Mouse (Mus musculus): ENCODE measurements at regions not wholly inside any gene's neighbourhood (a gene's known extent, or its start where the extent isn't known, plus 50 kb on each side); places are given as distances from the start of the nearest gene placed in this dataset.
"Not testable (repeated sequence)": the region's sequence is repeated elsewhere in the genome, so short reads cannot be mapped to it uniquely, and the experiment has no call there.

DNA sequence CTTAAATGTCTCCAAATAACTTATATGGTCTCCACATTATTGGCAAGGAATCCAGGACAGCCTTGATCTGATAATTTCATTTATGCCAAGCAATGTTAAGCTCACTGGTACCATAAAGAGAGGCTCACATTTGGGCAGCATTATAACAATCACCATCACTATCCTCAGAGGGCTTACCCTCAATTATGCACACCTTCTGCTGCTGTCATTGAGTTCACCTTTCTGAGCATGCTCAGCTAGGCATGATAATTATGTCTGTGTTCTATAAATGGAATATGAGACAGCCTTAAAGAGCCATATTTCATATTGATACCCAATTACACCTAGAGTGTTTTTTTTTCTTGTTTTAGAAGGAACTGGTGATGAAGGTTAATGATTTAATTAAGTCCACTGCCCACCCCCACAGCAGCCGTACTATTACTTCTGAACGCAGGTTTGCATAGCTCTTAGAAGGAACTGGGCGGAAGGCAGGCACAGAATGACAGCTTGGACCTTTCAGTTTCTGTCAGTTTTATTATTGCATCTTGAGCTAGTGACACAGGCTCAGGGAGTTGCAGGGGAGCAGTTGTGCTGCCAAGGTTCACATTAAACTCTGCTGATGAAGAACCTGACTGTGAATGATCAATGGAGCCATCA is 424.0 kb upstream of the Sphkap start:
- Histone ChIP-seq H3K4me1 (no peaks in the 10 kb centered on the region), H3K9me3 (no peaks in the 10 kb centered on the region), H3K36me3 (no peaks in the 10 kb centered on the region), H3K27me3 (replicated peaks) (no peaks in the 10 kb centered on the region), H3K4me3 (no peak overlapping the region), H3K27ac (replicated peaks) (no peak overlapping the region), H3K9ac (no peak overlapping the region), H3K4me2 (no peak overlapping the region)
- WGBS, result 90% methylated on average over 3 of the region's 3 CpGs
- no peak for ATAC-seq (ENCODE audit: extremely low read depth, insufficient number of reproducible peaks, low FRiP score, low TSS enrichment)

DNA sequence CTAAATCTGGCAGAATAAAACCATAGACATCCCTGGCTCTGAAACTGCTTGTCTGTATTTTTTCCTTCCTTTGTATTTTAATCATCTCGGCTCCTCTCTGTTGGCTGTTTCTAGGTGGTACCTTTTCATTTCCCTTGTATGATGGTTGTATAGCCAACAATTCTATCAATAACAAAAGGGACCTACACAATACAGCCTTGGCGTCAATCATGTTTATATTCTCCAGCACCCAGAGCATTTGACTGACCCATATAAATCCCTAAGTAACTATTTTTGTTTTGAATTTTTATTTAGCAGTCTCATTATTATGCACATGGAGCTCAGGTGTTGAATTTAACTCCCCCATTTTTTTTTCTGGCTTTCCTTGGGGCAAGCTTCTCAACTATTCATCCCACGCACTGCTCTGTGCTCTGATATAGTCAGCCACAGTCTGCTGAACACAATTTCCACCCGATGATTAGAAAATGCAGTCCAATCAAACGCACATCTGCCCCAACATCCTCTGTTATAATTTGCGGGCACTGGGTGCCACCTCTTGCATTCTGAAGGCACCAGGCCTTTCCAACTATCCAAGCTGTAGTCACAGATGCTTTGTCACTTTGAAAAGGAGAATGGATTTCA is 422.1 kb upstream of the Sphkap start:
- WGBS, result 66% methylated on average over 6 of the region's 6 CpGs
- H3K27ac ChIP-seq (replicated peaks), result no peak overlapping the region
- no peaks in the 10 kb centered on the region for H3K36me3 ChIP-seq
- H3K4me3 ChIP-seq, result no peak overlapping the region
- H3K27me3 ChIP-seq (replicated peaks), result no peaks in the 10 kb centered on the region
- H3K9me3 ChIP-seq, result no peaks in the 10 kb centered on the region
- no peak overlapping the region for H3K4me2 ChIP-seq
- no peak for ATAC-seq (ENCODE audit: extremely low read depth, insufficient number of reproducible peaks, low FRiP score, low TSS enrichment)
- no peaks in the 10 kb centered on the region for H3K4me1 ChIP-seq
- no peak overlapping the region for H3K9ac ChIP-seq

DNA sequence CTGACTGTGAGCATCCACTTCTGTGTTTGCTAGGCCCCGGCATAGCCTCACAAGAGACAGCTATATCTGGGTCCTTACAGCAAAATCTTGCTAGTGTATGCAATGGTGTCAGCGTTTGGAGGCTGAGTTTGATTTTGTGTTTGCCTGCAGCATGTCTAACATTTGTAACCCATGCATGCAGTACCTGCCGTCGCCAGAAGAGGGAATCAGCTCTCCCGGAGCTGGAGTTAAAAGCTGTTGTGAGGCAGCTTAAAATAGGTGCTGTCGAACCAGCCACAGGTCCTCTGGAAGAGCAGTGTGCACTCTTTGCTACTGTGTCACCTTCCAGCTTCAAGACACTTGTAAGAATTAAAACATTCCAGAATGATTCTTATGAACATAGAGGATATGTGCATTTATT is 403.2 kb upstream of the Sphkap start:
- not testable (repeated sequence) for H3K9me3 ChIP-seq; H3K4me3 ChIP-seq; ATAC-seq (ENCODE audit: extremely low read depth, insufficient number of reproducible peaks, low FRiP score, low TSS enrichment); H3K27me3 ChIP-seq (replicated peaks); H3K36me3 ChIP-seq; H3K27ac ChIP-seq (replicated peaks); H3K4me1 ChIP-seq; H3K4me2 ChIP-seq; H3K9ac ChIP-seq
- 36% methylated on average over 6 of the region's 6 CpGs for WGBS

DNA sequence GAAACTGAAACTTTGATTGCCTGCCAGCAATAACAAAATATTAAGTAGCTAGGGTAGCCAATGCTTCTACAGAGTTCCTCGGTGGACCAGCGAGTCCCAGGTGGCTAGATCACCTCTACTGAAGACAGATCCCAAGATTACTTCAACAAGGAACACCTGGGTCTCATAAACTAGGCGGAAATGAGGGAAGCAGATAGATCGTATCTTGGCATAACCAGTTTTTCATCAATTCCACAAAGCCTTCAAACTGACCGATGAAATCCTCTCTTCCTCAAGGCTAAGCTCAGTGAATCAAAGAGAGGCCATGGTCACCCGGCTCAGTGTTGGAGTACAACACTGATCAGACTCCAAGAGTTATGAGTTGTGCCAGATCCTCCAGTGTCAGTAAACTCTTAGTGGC is 400.4 kb upstream of the Sphkap start:
- no peak overlapping the region for H3K4me2 ChIP-seq
- no peaks in the 10 kb centered on the region for H3K4me1 ChIP-seq
- 73% methylated on average over 6 of the region's 6 CpGs for WGBS
- no peaks in the 10 kb centered on the region for H3K27me3 ChIP-seq (replicated peaks)
- H3K4me3 ChIP-seq, result no peak overlapping the region
- no peaks in the 10 kb centered on the region for H3K36me3 ChIP-seq
- no peaks in the 10 kb centered on the region for H3K9me3 ChIP-seq
- no peak overlapping the region for H3K27ac ChIP-seq (replicated peaks)
- H3K9ac ChIP-seq, result no peak overlapping the region
- ATAC-seq (ENCODE audit: extremely low read depth, insufficient number of reproducible peaks, low FRiP score, low TSS enrichment), result no peak

DNA sequence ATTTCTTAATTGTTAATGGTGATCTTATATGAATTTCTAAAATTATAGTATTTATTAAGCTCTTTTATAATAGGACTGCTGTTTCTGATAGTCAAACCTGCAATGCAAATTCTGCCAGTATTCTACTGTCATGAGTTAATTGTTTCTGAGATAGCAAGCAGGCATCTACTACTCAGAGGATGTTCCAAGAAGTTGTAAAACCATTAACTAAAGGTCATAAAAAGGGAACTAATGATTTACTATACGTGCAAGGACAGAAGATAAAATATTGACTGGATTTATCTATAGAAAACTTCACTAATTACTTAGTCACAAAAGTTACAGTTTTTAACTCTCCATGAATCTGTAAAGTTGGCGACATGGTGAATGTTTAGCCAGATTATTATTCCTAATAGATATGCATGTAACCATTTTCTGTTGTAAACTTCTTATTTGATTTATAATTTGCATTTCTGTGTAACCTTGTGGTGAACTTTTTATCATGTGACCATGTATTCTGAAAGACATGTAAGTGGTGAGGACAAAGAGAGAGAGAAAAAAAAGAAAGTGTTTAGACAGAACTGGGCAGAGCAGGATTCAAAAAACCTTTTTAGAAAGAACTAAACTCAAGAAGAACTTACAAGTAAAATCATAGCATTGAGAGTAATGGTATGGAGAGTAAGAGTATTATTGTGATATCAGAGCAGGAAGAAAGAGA is 395.5 kb upstream of the Sphkap start:
- ATAC-seq (ENCODE audit: extremely low read depth, insufficient number of reproducible peaks, low FRiP score, low TSS enrichment), result no peak
- H3K27ac ChIP-seq (replicated peaks), result no peak overlapping the region
- WGBS, result 73% methylated on average over 2 of the region's 2 CpGs
- no peak overlapping the region for H3K4me3 ChIP-seq
- H3K36me3 ChIP-seq, result no peaks in the 10 kb centered on the region
- H3K9ac ChIP-seq, result no peak overlapping the region
- no peak overlapping the region for H3K4me2 ChIP-seq
- no peaks in the 10 kb centered on the region for H3K27me3 ChIP-seq (replicated peaks)
- no peaks in the 10 kb centered on the region for H3K9me3 ChIP-seq
- H3K4me1 ChIP-seq, result no peaks in the 10 kb centered on the region

DNA sequence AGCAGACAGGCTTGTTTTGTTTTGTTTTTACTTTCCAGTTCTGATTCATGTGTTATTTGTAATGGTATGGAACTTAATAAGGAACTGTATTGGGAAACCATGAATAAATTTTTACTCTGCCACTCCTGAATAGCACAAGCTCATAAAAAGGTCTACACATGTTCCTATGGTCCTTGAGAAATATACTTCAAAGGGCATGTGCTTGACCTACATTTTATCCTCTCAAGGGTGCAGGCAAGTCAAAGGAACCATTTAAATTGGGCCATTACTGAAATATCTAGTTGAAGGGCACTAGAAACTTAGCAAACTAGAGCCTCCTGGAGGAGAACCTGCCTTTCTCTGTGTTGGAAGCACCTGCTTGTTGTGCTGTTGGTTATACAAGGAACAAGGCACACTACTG is 393.8 kb upstream of the Sphkap start:
- Histone ChIP-seq H3K27ac (replicated peaks) (no peak overlapping the region), H3K4me1 (no peaks in the 10 kb centered on the region), H3K27me3 (replicated peaks) (no peaks in the 10 kb centered on the region), H3K4me2 (no peak overlapping the region), H3K9ac (no peak overlapping the region), H3K4me3 (no peak overlapping the region), H3K9me3 (no peaks in the 10 kb centered on the region), H3K36me3 (no peaks in the 10 kb centered on the region)
- no peak for ATAC-seq (ENCODE audit: extremely low read depth, insufficient number of reproducible peaks, low FRiP score, low TSS enrichment)

DNA sequence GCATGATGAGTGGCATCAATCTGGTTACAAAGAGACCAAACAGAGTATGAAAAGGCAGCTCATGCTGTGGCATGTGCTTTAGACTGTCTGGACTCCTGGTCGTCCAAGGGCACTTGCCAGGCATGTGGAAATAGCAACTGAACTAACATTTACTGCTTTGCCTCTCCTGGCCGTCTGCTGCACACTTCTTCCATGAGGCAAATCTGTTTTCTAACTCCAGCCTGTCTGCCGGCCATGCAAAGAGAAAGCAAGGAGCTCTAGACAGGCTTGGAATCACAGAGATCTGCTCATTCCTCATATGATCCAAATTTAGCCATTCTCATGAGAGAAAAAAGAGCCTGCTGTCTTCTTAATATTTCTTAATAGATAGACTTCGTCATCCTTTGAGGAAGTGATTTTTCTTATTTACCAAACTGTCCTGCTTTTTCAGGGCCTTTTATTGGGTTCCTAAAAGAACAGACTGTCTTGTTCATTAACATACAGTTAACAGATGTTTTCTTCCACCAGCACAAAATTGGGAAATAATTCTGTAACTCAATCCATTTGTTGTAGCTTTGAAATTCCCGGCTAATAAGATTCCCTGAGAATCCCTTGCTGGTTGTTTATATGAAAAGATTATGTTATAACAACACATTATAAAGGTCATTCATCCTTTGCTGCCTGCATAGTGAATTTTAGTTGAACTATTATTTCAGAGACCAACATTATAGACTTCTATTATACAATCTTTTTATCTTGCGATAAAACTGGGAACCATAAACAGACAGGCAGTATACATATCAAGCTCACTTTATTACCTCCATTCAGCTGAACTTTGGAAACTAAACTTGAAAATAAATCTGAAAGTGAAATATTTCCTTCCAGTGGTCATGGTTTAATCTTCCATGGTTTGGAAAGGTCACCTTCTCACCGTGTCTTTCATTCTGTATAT is 389.2 kb upstream of the Sphkap start:
- ATAC-seq (ENCODE audit: extremely low read depth, insufficient number of reproducible peaks, low FRiP score, low TSS enrichment), result no peak
- no peaks in the 10 kb centered on the region for H3K9me3 ChIP-seq
- H3K27me3 ChIP-seq (replicated peaks), result no peaks in the 10 kb centered on the region
- H3K9ac ChIP-seq, result no peak overlapping the region
- no peak overlapping the region for H3K27ac ChIP-seq (replicated peaks)
- H3K4me3 ChIP-seq, result no peak overlapping the region
- no peak overlapping the region for H3K4me2 ChIP-seq
- no peaks in the 10 kb centered on the region for H3K36me3 ChIP-seq
- no peaks in the 10 kb centered on the region for H3K4me1 ChIP-seq
- 65% methylated on average over 7 of the region's 7 CpGs for WGBS

DNA sequence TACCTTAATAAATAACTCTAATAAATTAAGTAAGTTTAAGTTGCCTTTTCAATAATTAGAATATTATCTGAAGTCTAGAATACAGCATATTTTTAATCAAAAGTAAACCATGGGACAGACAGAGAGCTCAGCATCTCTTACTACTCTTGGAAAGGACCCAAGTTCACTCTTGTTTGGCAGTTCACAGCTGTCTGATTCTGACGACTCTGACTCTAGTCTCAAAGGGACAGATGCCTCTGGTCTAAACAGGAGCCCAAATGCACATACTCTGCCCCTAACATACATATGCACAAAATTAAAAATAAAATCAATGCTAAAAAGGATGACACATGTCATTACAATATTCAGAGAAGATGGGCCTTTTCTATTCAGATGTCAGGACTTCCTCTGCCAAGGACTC is 369.2 kb upstream of the Sphkap start:
- no peak overlapping the region for H3K27ac ChIP-seq (replicated peaks)
- H3K36me3 ChIP-seq, result no peaks in the 10 kb centered on the region
- no peaks in the 10 kb centered on the region for H3K9me3 ChIP-seq
- no peak for ATAC-seq (ENCODE audit: extremely low read depth, insufficient number of reproducible peaks, low FRiP score, low TSS enrichment)
- 43% methylated on average over 1 of the region's 1 CpGs for WGBS
- no peak overlapping the region for H3K9ac ChIP-seq
- H3K4me3 ChIP-seq, result no peak overlapping the region
- no peaks in the 10 kb centered on the region for H3K27me3 ChIP-seq (replicated peaks)
- H3K4me2 ChIP-seq, result no peak overlapping the region
- no peaks in the 10 kb centered on the region for H3K4me1 ChIP-seq

DNA sequence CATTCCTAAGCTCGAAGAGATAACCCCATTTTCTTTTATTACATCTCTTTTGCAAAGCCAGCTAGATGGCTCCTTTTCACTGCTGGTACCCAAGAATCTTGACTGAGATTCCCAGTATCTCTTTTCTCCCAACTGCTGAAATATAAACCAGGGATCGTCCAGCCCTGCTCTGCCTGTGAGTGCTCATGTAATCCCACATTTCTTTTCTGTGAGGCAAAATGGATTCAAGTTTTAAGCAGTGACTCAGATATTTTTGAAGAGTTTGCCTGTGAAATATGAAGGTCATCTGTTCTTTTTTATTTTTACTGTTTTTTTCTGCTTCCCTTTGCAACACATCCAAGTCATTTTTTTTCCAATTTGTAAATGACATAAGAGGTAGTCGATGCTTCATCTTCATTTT is 363.2 kb upstream of the Sphkap start:
- Histone ChIP-seq H3K4me3 (no peak overlapping the region), H3K4me2 (no peak overlapping the region), H3K9ac (no peak overlapping the region), H3K27me3 (replicated peaks) (no peaks in the 10 kb centered on the region), H3K9me3 (no peaks in the 10 kb centered on the region), H3K36me3 (no peaks in the 10 kb centered on the region), H3K4me1 (no peaks in the 10 kb centered on the region), H3K27ac (replicated peaks) (no peak overlapping the region)
- WGBS, result 66% methylated on average over 3 of the region's 3 CpGs
- no peak for ATAC-seq (ENCODE audit: extremely low read depth, insufficient number of reproducible peaks, low FRiP score, low TSS enrichment)

DNA sequence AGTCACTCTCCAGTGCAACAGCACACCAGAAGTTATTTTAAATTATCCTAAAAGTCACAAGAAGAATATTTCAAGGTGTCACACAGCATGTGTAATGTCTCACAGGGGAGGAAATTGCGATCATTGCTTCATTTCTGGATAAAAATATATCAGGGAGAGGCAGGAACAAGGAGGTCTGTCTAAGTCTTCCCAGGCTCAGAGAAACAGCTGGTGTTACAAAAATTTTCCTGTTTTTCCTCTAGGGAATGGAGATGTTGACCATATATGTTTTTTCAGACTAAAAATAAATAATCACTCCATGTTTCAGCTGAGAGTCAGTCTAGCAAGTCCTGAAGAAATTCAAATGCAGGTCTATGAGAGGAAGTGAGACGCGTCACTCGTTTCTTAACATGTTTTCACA is 353.5 kb upstream of the Sphkap start:
- no peak overlapping the region for H3K27ac ChIP-seq (replicated peaks)
- no peaks in the 10 kb centered on the region for H3K27me3 ChIP-seq (replicated peaks)
- H3K9ac ChIP-seq, result no peak overlapping the region
- no peak overlapping the region for H3K4me2 ChIP-seq
- no peak overlapping the region for H3K4me3 ChIP-seq
- WGBS, result 58% methylated on average over 4 of the region's 4 CpGs
- no peak for ATAC-seq (ENCODE audit: extremely low read depth, insufficient number of reproducible peaks, low FRiP score, low TSS enrichment)
- H3K4me1 ChIP-seq, result no peaks in the 10 kb centered on the region
- no peaks in the 10 kb centered on the region for H3K36me3 ChIP-seq
- no peaks in the 10 kb centered on the region for H3K9me3 ChIP-seq

DNA sequence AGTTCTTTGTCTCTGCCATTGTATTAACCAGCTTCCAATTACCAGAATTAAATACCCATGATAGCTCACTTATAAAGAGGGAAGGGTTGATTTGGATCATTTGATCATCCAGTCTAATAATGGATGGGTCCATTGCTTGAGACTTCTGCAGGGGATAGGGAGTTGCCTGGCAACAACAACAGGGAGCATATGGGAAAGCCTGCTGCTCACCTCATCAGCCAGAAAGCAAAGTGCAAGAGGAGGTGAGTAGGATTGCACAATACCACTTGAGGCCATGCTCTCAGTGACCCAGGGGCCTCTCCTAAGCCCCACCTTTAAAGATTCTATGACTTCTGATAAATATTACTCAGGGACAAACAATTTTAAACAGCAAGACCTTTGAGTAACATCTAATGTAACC is 348.9 kb upstream of the Sphkap start:
- no peak overlapping the region for H3K9ac ChIP-seq
- no peak for ATAC-seq (ENCODE audit: extremely low read depth, insufficient number of reproducible peaks, low FRiP score, low TSS enrichment)
- no peaks in the 10 kb centered on the region for H3K4me1 ChIP-seq
- H3K27me3 ChIP-seq (replicated peaks), result no peaks in the 10 kb centered on the region
- no peaks in the 10 kb centered on the region for H3K9me3 ChIP-seq
- H3K36me3 ChIP-seq, result no peaks in the 10 kb centered on the region
- no peak overlapping the region for H3K4me3 ChIP-seq
- H3K4me2 ChIP-seq, result no peak overlapping the region
- H3K27ac ChIP-seq (replicated peaks), result no peak overlapping the region

Measured in heart, embryonic 13.5 days (tissue).